Mouse (Mus musculus) hindbrain, embryonic 10.5 days (tissue): ENCODE data around the gene Slc2a5. TPM values are rescaled to one million over a fixed set of nuclear protein-coding genes. Genes with fewer than 3 reads are reported as not detected.

Experiments used
- DNase-seq: peaks from one replicate; pipeline ENCODE4 v3.0.0-alpha.2; 2017; ENCODE audit warnings: low spot score
- H3K27ac ChIP-seq: fragments of 300-500 bp; sonication (generic); 2 replicates; pipeline ENCODE4 v1.5.1; 2016; ENCODE audit warnings: mild to moderate bottlenecking, moderate library complexity
- H3K27me3 ChIP-seq: fragments of 300-500 bp; sonication (generic); 2 replicates; pipeline ENCODE4 v1.6.1; 2016; ENCODE audit warnings: mild to moderate bottlenecking; ENCODE audit not compliant: poor library complexity, insufficient read depth, severe bottlenecking
- H3K36me3 ChIP-seq: fragments of 300-500 bp; sonication (generic); 2 replicates; pipeline ENCODE4 v1.6.1; 2016; ENCODE audit warnings: mild to moderate bottlenecking, moderate library complexity
- H3K4me1 ChIP-seq: fragments of 300-500 bp; sonication (generic); replicated peaks from 2 replicates; pipeline ENCODE4 v1.6.1; 2016; ENCODE audit warnings: mild to moderate bottlenecking
- H3K4me3 ChIP-seq: fragments of 300-500 bp; sonication (generic); 2 replicates; pipeline ENCODE4 v1.5.1; 2016; ENCODE audit warnings: mild to moderate bottlenecking, moderate library complexity
- H3K9me3 ChIP-seq: fragments of 300-500 bp; sonication (generic); 2 replicates; pipeline ENCODE4 v1.6.1; 2016; ENCODE audit warnings: mild to moderate bottlenecking, moderate library complexity
- WGBS: fragments of 180-500 bp; shearing (Covaris S2); methylation state at CpG from one replicate; pipeline ENCODE4 v1.1.7; 2016; 5-methylcytosine and 5-hydroxymethylcytosine counted together
- polyA plus RNA-seq: library from polyadenylated mRNA; unstranded; fragments of >200 nt; fragmentation: Nextera tagmentation; extraction: Ambion mirVana; gene quantifications from 2 replicates; pipeline ENCODE4 v1.2.1, GENCODE M21; 2016

Slc2a5 gene
- polyA plus RNA-seq, 1 experiment from 2014 or later: 1.1 TPM

- peak; percentile 21 for DNase-seq
- peak overlapping the region; percentile 40 for H3K4me3 ChIP-seq
- H3K4me1 ChIP-seq: peaks cover 39% of the 10 kb centered on the region
- H3K27ac ChIP-seq: no peak overlapping the region
- no peaks in the 10 kb centered on the region for H3K9me3 ChIP-seq
- whole genome bisulfite sequencing: 28% methylated on average over 24 of the region's 24 CpGs
- H3K27me3 ChIP-seq: peaks cover 21% of the 10 kb centered on the region; the same call in 1 of the 2 replicates
- no peaks in the 10 kb centered on the region for H3K36me3 ChIP-seq
These were observed 13.7 kb downstream of the Slc2a5 start for GRCm38 (mm10) chr4:150132692-150133271.

- H3K27ac ChIP-seq: no peak overlapping the region
- H3K4me3 ChIP-seq: no peak overlapping the region
- DNase-seq: no peak
- no peaks in the 10 kb centered on the region for H3K36me3 ChIP-seq
- peaks cover 21% of the 10 kb centered on the region; the same call in 1 of the 2 replicates for H3K27me3 ChIP-seq
- H3K9me3 ChIP-seq: no peaks in the 10 kb centered on the region
- WGBS: 90% methylated on average over 7 of the region's 7 CpGs
- peaks cover 49% of the 10 kb centered on the region for H3K4me1 ChIP-seq
These were observed 16.2 kb downstream of the Slc2a5 start for GRCm38 (mm10) chr4:150135254-150135653.

- H3K27ac ChIP-seq: no peak overlapping the region
- H3K9me3 ChIP-seq: no peaks in the 10 kb centered on the region
- no peaks in the 10 kb centered on the region for H3K36me3 ChIP-seq
- H3K4me3 ChIP-seq: no peak overlapping the region
- DNase-seq: peak; percentile 81
- WGBS: 6% methylated on average over 10 of the region's 10 CpGs
- peaks cover 40% of the 10 kb centered on the region for H3K4me1 ChIP-seq
- peaks cover 21% of the 10 kb centered on the region; the same call in 1 of the 2 replicates for H3K27me3 ChIP-seq
These were observed 17.6 kb downstream of the Slc2a5 start for GRCm38 (mm10) chr4:150136693-150137092.

- WGBS: 86% methylated on average over 7 of the region's 7 CpGs
- no peak for DNase-seq
- H3K4me1 ChIP-seq: peaks cover 40% of the 10 kb centered on the region
- H3K36me3 ChIP-seq: no peaks in the 10 kb centered on the region
- H3K9me3 ChIP-seq: no peaks in the 10 kb centered on the region
- H3K27ac ChIP-seq: 0 out of 2 replicates have a peak overlapping the region, but pooled peaks have one; percentile 35
- H3K27me3 ChIP-seq: peaks cover 21% of the 10 kb centered on the region; the same call in 1 of the 2 replicates
- H3K4me3 ChIP-seq: no peak overlapping the region
These were observed 18.4 kb downstream of the Slc2a5 start for GRCm38 (mm10) chr4:150137368-150138083.

GRCm38 (mm10) chr4:150138084-150138543 is 19.0 kb downstream of the Slc2a5 start:
- H3K36me3 ChIP-seq: no peaks in the 10 kb centered on the region
- peaks cover 15% of the 10 kb centered on the region; the same call in 1 of the 2 replicates for H3K27me3 ChIP-seq
- peak; percentile 68 for DNase-seq
- no peaks in the 10 kb centered on the region for H3K9me3 ChIP-seq
- WGBS: 32% methylated on average over 9 of the region's 9 CpGs
- H3K27ac ChIP-seq: 0 out of 2 replicates have a peak overlapping the region, but pooled peaks have one; percentile 35
- H3K4me1 ChIP-seq: peaks cover 34% of the 10 kb centered on the region
- peak overlapping the region; percentile 34 for H3K4me3 ChIP-seq

GRCm38 (mm10) chr4:150139090-150139489 is 20.0 kb downstream of the Slc2a5 start:
- 0 out of 2 replicates have a peak, but pooled peaks cover 9% of the 10 kb centered on the region for H3K27me3 ChIP-seq
- H3K4me3 ChIP-seq: no peak overlapping the region
- no peaks in the 10 kb centered on the region for H3K36me3 ChIP-seq
- no peak overlapping the region for H3K27ac ChIP-seq
- DNase-seq: no peak
- 71% methylated on average over 13 of the region's 13 CpGs for WGBS
- H3K9me3 ChIP-seq: no peaks in the 10 kb centered on the region
- H3K4me1 ChIP-seq: peaks cover 27% of the 10 kb centered on the region

- Histone ChIP-seq H3K9me3 (no peaks in the 10 kb centered on the region), H3K36me3 (no peaks in the 10 kb centered on the region), H3K4me1 (peaks cover 27% of the 10 kb centered on the region), H3K27me3 (0 out of 2 replicates have a peak, but pooled peaks cover 8% of the 10 kb centered on the region), H3K27ac (no peak overlapping the region), H3K4me3 (no peak overlapping the region)
- 83% methylated on average over 7 of the region's 7 CpGs for WGBS
- DNase-seq: no peak
These were observed 21.3 kb downstream of the Slc2a5 start for GRCm38 (mm10) chr4:150140346-150140745.

- WGBS: 19% methylated on average over 12 of the region's 12 CpGs
- Histone ChIP-seq H3K4me3 (0 out of 2 replicates have a peak overlapping the region, but pooled peaks have one; percentile 20), H3K9me3 (no peaks in the 10 kb centered on the region), H3K27me3 (no peaks in the 10 kb centered on the region), H3K4me1 (peaks cover 15% of the 10 kb centered on the region; the same call in 1 of the 2 replicates), H3K27ac (no peak overlapping the region), H3K36me3 (no peaks in the 10 kb centered on the region)
- DNase-seq: no peak
These were observed 25.2 kb downstream of the Slc2a5 start for GRCm38 (mm10) chr4:150144242-150144641.

GRCm38 (mm10) chr4:150146286-150146685 is 27.2 kb downstream of the Slc2a5 start:
- DNase-seq: no peak
- Histone ChIP-seq H3K9me3 (no peaks in the 10 kb centered on the region), H3K27me3 (no peaks in the 10 kb centered on the region), H3K36me3 (no peaks in the 10 kb centered on the region), H3K27ac (no peak overlapping the region), H3K4me3 (no peak overlapping the region), H3K4me1 (0 out of 2 replicates have a peak, but pooled peaks cover 2% of the 10 kb centered on the region)
- WGBS: 80% methylated on average over 4 of the region's 4 CpGs

GRCm38 (mm10) chr4:150151045-150151444 is 32.0 kb downstream of the Slc2a5 start:
- no peaks in the 10 kb centered on the region for H3K27me3 ChIP-seq
- H3K4me3 ChIP-seq: no peak overlapping the region
- 0 out of 2 replicates have a peak, but pooled peaks cover 2% of the 10 kb centered on the region for H3K4me1 ChIP-seq
- 78% methylated on average over 7 of the region's 7 CpGs for WGBS
- no peak for DNase-seq
- H3K27ac ChIP-seq: no peak overlapping the region
- no peaks in the 10 kb centered on the region for H3K9me3 ChIP-seq
- no peaks in the 10 kb centered on the region for H3K36me3 ChIP-seq

GRCm38 (mm10) chr4:150152483-150152882 is 33.4 kb downstream of the Slc2a5 start:
- Histone ChIP-seq H3K36me3 (no peaks in the 10 kb centered on the region), H3K4me3 (no peak overlapping the region), H3K27ac (no peak overlapping the region), H3K9me3 (no peaks in the 10 kb centered on the region), H3K4me1 (no peaks in the 10 kb centered on the region), H3K27me3 (no peaks in the 10 kb centered on the region)
- DNase-seq: no peak
- 88% methylated on average over 8 of the region's 8 CpGs for WGBS

GRCm38 (mm10) chr4:150155301-150155700 is 36.2 kb downstream of the Slc2a5 start:
- Histone ChIP-seq H3K4me3 (no peak overlapping the region), H3K4me1 (peaks cover 9% of the 10 kb centered on the region; the same call in 1 of the 2 replicates), H3K36me3 (no peaks in the 10 kb centered on the region), H3K27ac (no peak overlapping the region), H3K9me3 (no peaks in the 10 kb centered on the region), H3K27me3 (no peaks in the 10 kb centered on the region)
- no peak for DNase-seq
- 84% methylated on average over 4 of the region's 4 CpGs for WGBS

- Histone ChIP-seq H3K4me1 (peaks cover 9% of the 10 kb centered on the region; the same call in 1 of the 2 replicates), H3K9me3 (no peaks in the 10 kb centered on the region), H3K27me3 (no peaks in the 10 kb centered on the region), H3K27ac (no peak overlapping the region), H3K4me3 (no peak overlapping the region), H3K36me3 (no peaks in the 10 kb centered on the region)
- no peak for DNase-seq
- 85% methylated on average over 4 of the region's 4 CpGs for WGBS
These were observed 36.6 kb downstream of the Slc2a5 start for GRCm38 (mm10) chr4:150155731-150156130.
